Mouse (Mus musculus) ZHBTc4 (cell line): Measurements from ENCODE around the gene Nxt1.

Source experiments
- DNase-seq: peaks from one replicate; pipeline ENCODE4 v3.0.0-alpha.2; 2011; ENCODE audit warnings: low read depth, low spot score

Gene Nxt1

DNA sequence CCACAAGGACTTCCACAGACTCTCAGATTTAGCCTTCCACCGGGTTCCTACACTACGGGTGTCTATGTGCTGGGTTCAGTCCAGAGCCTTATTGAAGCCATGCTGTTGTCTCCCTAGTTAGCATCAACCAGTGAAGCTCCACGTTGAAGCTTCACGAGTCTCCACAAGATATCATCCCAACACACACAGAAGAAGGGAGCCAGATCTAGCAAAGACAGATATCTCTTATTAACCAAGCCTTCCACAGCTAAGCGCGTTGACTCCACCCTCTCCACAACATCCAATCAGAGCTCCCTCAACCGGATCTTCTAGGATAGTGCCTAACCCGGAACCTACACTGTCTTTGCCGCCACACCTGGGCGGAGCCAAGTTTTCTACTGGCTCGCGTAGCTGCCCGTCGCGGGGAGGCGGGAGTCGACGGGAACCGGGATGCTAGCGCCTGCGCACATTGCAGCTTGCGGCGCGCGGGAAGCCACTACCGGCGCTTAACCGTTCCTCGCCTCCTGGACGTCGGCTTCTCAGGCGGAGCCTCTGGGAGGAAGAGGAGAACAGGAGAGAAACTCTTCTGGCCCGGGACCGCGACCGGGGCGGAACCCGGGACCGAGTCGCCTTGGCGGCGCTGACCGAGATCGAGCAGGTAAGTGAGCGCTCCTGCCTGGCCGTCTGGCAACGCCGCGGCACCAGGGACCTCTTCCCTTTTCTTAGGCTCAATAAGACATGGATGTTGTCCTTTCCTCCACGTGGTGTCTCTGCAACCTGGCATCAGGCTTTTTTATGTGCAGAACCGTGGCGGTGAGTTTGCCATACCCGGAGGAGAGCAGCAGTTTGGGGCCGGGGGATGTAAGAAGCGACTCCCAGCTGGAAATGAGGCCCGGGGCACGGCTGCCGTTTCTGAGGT, at the start of gene Nxt1:
Gene Nxt1 (plus strand): TSS at position 403 of the 898 bp plus-strand sequence.
- peak; percentile 98 for DNase-seq

- DNase-seq: no peak
These were observed 49.3 kb upstream of the Nxt1 start for GRCm38 (mm10) chr2:148623067-148623466.

- no peak for DNase-seq
These were observed 47.9 kb upstream of the Nxt1 start for GRCm38 (mm10) chr2:148624484-148624883.

DNA sequence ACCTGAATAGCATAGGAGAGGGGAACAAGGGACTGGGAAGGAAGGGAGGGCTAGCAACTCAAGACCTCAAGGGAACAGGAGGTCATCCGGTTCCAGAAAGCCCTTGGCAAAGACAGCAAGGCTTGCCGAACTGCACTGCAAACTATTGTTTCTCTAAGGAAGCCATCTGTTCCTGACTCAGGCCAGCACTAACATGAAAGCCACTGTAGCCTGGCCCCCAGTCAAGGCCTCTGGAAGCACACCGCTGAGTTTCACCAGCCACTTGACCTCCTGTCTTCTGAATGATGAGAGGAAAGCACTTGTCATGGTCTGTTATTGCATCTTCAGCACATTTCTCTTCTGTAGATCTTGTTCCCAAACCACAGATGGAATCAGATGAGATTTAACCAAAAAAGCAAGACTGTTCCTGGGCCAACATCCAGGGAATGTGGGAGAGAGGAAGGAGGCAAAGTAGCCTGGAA, 45.4 kb upstream of the Nxt1 start:
- no peak for DNase-seq

DNA sequence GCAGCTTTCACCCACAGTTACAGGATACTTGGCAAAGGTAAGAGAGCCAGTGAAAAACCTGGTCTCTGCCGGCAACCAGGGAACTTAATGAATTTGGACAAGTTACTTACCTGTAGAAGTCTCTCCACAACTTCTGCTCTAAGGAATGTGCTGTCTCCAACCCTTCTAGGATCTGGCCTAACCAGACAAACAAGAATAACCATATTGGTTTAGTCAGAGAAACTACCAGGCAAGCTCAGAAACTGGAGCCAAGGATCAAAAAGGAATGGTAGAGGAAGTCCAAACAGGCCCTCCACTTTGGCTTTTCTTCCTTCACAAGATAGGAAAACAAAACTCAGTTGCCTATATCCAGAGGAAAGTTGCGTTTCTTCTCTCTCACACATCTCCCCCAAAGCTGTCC, 41.4 kb upstream of the Nxt1 start:
- DNase-seq: no peak

DNA sequence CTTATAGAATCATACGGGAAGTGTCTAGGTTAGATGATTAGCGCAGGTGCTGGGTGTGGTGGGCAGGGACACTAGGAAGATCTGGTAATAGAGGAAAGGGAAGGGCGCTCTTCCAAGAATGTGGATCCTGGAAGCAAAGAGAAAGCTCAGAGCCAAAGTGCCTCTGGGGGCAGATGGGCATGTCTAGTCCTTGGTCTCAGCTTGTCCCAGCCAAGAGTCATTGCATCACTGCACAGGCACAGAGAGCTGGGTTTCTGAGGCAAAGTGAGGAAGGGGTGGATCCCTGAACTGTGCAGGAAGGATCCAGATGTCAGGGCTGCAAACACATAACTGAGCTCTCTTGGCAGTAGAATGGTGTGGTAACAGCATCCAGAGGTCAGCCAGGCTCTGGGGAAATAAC, 40.8 kb upstream of the Nxt1 start:
- no peak for DNase-seq

- DNase-seq: no peak
These were observed 37.9 kb upstream of the Nxt1 start for GRCm38 (mm10) chr2:148634466-148634865.

GRCm38 (mm10) chr2:148642610-148643370, 29.6 kb upstream of the Nxt1 start:
- no peak for DNase-seq

- no peak for DNase-seq
These were observed 27.9 kb upstream of the Nxt1 start for GRCm38 (mm10) chr2:148644421-148645000.

GRCm38 (mm10) chr2:148650587-148651357, 21.6 kb upstream of the Nxt1 start:
- no peak for DNase-seq

DNA sequence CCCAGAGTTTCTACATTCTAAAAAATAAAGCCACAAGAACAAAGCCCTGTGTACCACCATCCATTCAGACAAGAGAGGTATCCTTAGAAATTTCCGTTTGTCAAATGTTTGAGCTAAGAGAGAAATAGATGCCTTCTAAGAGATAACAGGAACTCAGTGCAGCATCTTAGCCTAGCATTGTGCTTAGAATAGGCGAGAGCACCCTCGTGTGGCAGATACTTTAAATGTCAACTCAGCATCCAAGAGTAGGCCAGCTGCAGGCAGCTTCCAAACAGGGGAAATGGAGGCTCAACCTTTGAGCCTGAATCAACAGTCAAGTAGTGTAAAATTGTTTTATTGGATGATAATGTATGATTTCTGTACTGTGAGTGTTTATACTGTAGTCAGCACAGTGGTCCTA, 17.4 kb upstream of the Nxt1 start:
- peak; percentile 63 for DNase-seq

- DNase-seq: no peak
These were observed 8.9 kb upstream of the Nxt1 start for GRCm38 (mm10) chr2:148663458-148663857.

- DNase-seq: peak; percentile 96
These were observed 5.4 kb downstream of the Nxt1 start for GRCm38 (mm10) chr2:148677801-148678200.

DNA sequence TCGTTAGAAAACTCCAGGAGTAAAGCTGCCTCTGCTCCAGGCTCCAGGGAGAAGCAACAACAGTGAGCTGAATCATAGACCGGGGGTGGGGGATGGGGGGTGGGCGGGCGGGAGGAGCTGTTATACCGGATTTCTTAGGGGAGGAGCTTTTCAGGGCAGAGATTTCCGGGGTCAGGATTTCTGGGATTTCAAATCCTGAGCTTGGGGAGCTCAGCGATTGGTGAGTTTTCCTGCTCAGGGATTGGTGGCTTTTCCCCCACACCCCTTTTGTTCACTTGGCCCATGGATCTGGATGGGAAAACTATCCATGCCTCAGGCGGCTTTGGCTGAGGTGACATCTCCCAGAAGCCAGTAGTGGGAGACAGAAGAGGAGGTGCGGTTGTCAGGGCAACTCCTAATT, 6.9 kb downstream of the Nxt1 start:
- DNase-seq: peak; percentile 92

DNA sequence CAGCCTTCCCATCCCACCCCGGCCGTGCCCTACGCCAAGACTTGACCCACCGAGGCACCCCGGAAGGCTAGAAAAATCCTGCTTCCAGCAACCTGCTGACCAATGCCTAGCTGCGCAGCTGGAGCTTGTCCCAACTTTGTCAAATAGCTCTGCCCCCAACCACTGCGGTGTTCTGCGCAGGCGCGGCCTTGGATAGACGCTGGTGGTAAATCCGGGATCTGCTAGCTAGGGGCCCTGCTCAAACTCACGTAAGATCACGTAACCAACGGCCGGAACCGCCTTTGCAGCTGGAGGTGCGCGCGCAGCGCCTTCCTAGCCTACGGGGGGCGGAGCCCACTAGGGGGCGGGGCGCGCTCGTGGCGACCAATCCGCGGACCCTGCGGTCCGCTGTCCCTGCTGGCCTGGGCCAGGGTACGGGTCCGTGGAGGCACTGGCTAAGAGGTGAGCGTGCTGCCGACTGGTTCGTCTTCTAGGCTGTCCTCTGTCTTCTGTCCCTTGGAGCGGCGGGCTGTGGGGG, 8.4 kb downstream of the Nxt1 start, which contains the start of gene Gzf1:
Gene Gzf1 (plus strand): TSS at position 249 of the 517 bp plus-strand sequence.
- DNase-seq: peak; percentile 99

GRCm38 (mm10) chr2:148681461-148681891, 9.1 kb downstream of the Nxt1 start:
- peak; percentile 81 for DNase-seq

DNA sequence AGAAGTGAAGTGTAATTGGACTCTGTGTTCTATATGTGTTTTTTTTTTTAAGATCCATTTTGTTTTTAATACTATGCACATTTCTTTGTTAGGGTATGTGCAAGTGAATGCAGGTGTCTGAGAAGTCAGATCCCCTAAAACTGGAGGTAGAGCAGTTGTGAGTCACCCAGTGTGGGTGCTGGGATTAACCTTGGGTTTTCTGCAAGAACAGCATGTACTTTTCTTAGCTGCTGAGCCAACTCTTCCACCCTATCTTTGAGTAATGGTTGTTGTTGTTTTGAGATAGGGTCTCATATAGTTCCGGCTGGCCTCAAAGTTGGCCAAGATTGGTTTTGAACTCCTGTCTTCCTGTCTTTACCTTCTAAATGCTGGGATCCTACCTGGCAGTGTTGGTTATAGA, 10.6 kb downstream of the Nxt1 start:
- no peak for DNase-seq

DNA sequence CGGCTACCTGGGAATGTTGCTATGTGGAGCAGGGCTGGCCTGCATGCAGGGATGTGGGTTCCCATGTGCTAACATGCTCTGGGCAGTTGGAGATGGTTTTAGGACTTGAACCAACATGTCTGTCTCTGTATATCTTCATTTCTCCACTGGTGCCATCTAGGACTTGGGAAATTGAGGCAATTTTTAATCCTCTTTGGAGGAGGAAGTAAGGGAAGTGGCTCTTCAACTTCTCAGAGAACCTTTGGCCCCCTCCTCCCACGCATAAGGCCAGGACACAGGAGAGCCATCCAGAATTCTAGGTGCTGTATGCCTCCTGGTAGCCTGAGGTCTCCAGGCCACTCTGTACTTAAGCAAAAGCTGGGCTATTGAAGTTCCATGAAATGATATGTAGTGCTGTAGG, 12.6 kb downstream of the Nxt1 start:
- DNase-seq: no peak

DNA sequence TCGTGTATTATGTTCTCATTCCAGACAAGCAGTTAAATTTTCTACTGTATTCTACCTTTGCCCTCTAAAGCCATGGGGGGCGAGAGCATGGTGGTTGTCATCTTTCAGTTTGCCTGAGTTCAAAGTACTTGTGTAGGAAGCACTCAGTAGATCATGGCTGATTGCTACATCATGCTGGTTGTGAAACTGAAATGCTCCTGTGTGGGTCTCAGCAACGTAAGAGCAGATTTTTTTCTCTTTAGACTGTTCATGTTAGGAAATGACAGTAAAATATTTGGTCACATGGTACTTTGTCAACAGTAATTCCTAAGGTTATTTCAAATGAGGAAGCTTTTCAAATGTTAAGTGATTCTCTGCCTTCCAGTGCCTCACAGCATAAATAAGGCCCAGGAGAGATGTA, 13.3 kb downstream of the Nxt1 start:
- no peak for DNase-seq

DNA sequence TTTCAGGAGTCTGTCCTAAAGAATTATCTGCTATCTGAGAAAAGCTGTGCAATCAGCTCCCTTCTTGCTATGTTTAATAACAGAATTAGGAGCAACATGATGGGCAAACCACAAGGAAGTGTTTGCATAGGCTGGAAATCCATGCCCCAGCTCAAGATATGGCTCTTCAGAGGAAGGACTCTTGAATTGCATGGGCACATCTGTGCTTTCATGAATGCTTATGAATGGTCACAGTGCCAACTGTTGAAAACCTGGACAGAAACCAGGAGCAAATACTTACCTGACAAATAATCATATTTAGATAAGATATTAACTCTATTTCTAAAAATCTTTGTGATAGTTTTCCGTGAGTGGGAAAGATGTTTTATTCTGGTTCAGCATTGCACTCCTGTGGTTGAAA, 14.5 kb downstream of the Nxt1 start:
- DNase-seq: no peak

DNA sequence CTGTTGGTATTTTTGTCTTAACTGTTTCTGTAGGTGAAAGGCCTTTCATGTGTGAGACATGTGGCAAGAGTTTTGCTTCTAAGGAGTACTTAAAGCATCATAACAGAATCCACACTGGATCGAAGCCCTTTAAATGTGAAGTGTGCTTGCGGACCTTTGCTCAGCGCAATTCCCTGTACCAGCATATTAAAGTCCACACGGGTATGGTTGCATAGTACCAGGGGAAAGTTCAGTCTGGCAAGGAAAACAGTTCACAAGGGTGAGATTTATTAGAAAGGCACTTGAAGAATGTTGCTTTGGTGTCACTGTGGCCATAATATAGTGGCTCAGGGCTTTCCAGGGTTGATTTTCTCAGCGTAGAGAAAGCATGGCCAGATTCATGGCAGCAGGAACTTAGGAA, 15.6 kb downstream of the Nxt1 start:
- DNase-seq: no peak
